Mouse (Mus musculus) testis, adult 2 months (tissue): ENCODE results near the gene Gm16429. TPM values are rescaled to one million over a fixed set of nuclear protein-coding genes. Genes with fewer than 3 reads are reported as not detected.
"Not testable (repeated sequence)": the region's sequence is repeated elsewhere in the genome, so short reads cannot be mapped to it uniquely, and the experiment has no call there.

ENCODE experiments used
- H3K27ac ChIP-seq: fragments of 200-500 bp; 2 replicates; pipeline ENCODE4 v1.5.1; 2012; ENCODE audit warnings: low read depth, low read length; ENCODE audit not compliant: control insufficient read depth, insufficient read depth
- H3K27me3 ChIP-seq: fragments of 200-500 bp; 2 replicates; pipeline ENCODE4 v1.6.1; 2012; ENCODE audit warnings: mild to moderate bottlenecking, low read length, moderate library complexity; ENCODE audit not compliant: control insufficient read depth, insufficient read depth
- H3K36me3 ChIP-seq: fragments of 200-500 bp; 2 replicates; pipeline ENCODE4 v1.6.1; 2012; ENCODE audit warnings: mild to moderate bottlenecking, low read length; ENCODE audit not compliant: control insufficient read depth, insufficient read depth
- H3K4me1 ChIP-seq: fragments of 200-500 bp; 2 replicates; pipeline ENCODE4 v1.6.1; 2012; ENCODE audit warnings: low read length; ENCODE audit not compliant: control insufficient read depth, insufficient read depth
- H3K4me3 ChIP-seq: fragments of 200-500 bp; 2 replicates; pipeline ENCODE4 v1.5.1; 2012; ENCODE audit warnings: low read depth, mild to moderate bottlenecking, low read length, moderate library complexity, mixed read lengths; ENCODE audit not compliant: control insufficient read depth
- polyA plus RNA-seq: library from polyadenylated mRNA; depleted of rRNA; stranded (reverse); fragments of >200 nt; gene quantifications from 2 replicates; pipeline ENCODE4 v1.2.3, GENCODE M21; 2012; rRNA removed

Gm16429 gene
- not detected in 2 replicates for polyA plus RNA-seq

DNA sequence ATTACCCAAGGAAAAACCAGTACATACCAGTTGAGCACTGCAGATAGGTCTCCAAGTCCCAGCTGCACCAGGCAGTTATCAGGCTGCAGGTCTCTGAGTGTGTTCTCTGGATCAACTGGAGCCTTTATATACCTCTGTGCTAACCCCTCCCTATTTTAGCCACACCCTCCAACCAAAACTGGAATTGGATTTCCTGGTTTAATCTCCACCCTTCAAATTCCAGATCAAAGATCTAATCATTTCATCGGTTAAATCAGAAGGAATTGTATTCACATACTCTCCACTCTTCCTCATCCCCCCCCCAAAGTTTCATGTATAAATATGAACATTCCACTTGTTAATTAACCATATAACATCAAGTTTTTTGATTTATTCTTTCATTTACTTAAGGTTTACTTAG is at the start of gene Gm16429:
Gene Gm16429, minus strand, starts transcription at position 101 of the 400 bp plus-strand sequence.
- H3K36me3 ChIP-seq, H3K4me1 ChIP-seq, H3K27ac ChIP-seq, H3K4me3 ChIP-seq, H3K27me3 ChIP-seq: not testable (repeated sequence)

Other genes with a start within 250 kb of the Gm16429 start
- not detected in 2 replicates for gene Gm7792, start 85.3 kb downstream of the Gm16429 start, polyA plus RNA-seq
- gene BC061212, start 141.5 kb upstream of the Gm16429 start, polyA plus RNA-seq, result not detected in 2 replicates
- gene Gm6351, start 147.3 kb upstream of the Gm16429 start, polyA plus RNA-seq, result not detected in 2 replicates